Mouse (Mus musculus) heart, embryonic 15.5 days (tissue): ENCODE data around the gene Ppp2r2c. TPM values are rescaled to one million over a fixed set of nuclear protein-coding genes. Genes with fewer than 3 reads are reported as not detected.
"Not testable (repeated sequence)": the region's sequence is repeated elsewhere in the genome, so short reads cannot be mapped to it uniquely, and the experiment has no call there.

Source experiments
- ATAC-seq: fragments of 200-750 bp; cut with Nextera tagmentation; replicated peaks from 2 replicates; pipeline ENCODE4 v1.8.0; 2017; ENCODE audit warnings: low read depth, moderate TSS enrichment; ENCODE audit not compliant: insufficient number of reproducible peaks, insufficient read depth, low FRiP score
- H3K27ac ChIP-seq: fragments of 300-500 bp; sonication (generic); 2 replicates; pipeline ENCODE4 v1.5.1; 2015; ENCODE audit warnings: mild to moderate bottlenecking, inconsistent platforms
- H3K27me3 ChIP-seq: fragments of 300-500 bp; sonication (generic); 2 replicates; pipeline ENCODE4 v1.6.1; 2015; ENCODE audit warnings: inconsistent platforms
- H3K36me3 ChIP-seq: fragments of 300-500 bp; sonication (generic); 2 replicates; pipeline ENCODE4 v1.6.1; 2015; ENCODE audit warnings: mild to moderate bottlenecking, inconsistent platforms
- H3K4me1 ChIP-seq: fragments of 300-500 bp; sonication (generic); replicated peaks from 2 replicates; pipeline ENCODE4 v1.6.1; 2015; ENCODE audit warnings: inconsistent platforms
- H3K4me2 ChIP-seq: fragments of 300-500 bp; sonication (generic); 2 replicates; pipeline ENCODE4 v1.6.1; 2015; ENCODE audit warnings: inconsistent platforms, mild to moderate bottlenecking, moderate library complexity
- H3K4me3 ChIP-seq: fragments of 300-500 bp; sonication (generic); 2 replicates; pipeline ENCODE4 v1.5.1; 2015; ENCODE audit warnings: mild to moderate bottlenecking, inconsistent platforms
- H3K9ac ChIP-seq: fragments of 300-500 bp; sonication (generic); 2 replicates; pipeline ENCODE4 v1.6.1; 2015; ENCODE audit warnings: mild to moderate bottlenecking, inconsistent platforms
- H3K9me3 ChIP-seq: fragments of 300-500 bp; sonication (generic); replicated peaks from 2 replicates; pipeline ENCODE4 v1.6.1; 2016; ENCODE audit warnings: inconsistent platforms
- WGBS: fragments of 180-500 bp; shearing (Covaris S2); methylation state at CpG from one replicate; pipeline ENCODE4 v1.1.7; 2015; ENCODE audit warnings: mixed read lengths; 5-methylcytosine and 5-hydroxymethylcytosine counted together
- polyA plus RNA-seq: library from polyadenylated mRNA; unstranded; fragments of >200 nt; fragmentation: Nextera tagmentation; extraction: Ambion mirVana; gene quantifications from 2 replicates; pipeline ENCODE4 v1.2.1, GENCODE M21; 2015

Gene Ppp2r2c
- polyA plus RNA-seq, 1 experiment from 2014 or later, result 0.10 TPM

- Histone ChIP-seq H3K27ac (no peak overlapping the region), H3K4me3 (no peak overlapping the region), H3K9me3 (no peaks in the 10 kb centered on the region), H3K9ac (no peak overlapping the region), H3K4me2 (no peak overlapping the region), H3K4me1 (peaks cover 19% of the 10 kb centered on the region), H3K36me3 (no peaks in the 10 kb centered on the region), H3K27me3 (no peaks in the 10 kb centered on the region)
- WGBS, result 51% methylated on average over 7 of the region's 7 CpGs
- no peak for ATAC-seq
These were observed 68.2 kb downstream of the Ppp2r2c start for GRCm38 (mm10) chr5:36936548-36936947.

GRCm38 (mm10) chr5:36938021-36938420, 69.7 kb downstream of the Ppp2r2c start:
- 84% methylated on average over 5 of the region's 5 CpGs for WGBS

GRCm38 (mm10) chr5:36938991-36939390, 70.7 kb downstream of the Ppp2r2c start:
- WGBS, result 84% methylated on average over 2 of the region's 2 CpGs
- H3K9ac ChIP-seq, H3K9me3 ChIP-seq, H3K36me3 ChIP-seq, ATAC-seq, H3K27ac ChIP-seq, H3K4me3 ChIP-seq, H3K4me2 ChIP-seq, H3K27me3 ChIP-seq: not testable (repeated sequence)
- H3K4me1 ChIP-seq, result peaks cover 19% of the 10 kb centered on the region

More at GRCm38 (mm10) chr5:36938021-36938420, 69.7 kb downstream of the Ppp2r2c start:
- no peak overlapping the region for H3K4me2 ChIP-seq
- no peak overlapping the region for H3K9ac ChIP-seq
- no peaks in the 10 kb centered on the region for H3K9me3 ChIP-seq
- no peak for ATAC-seq
- peaks cover 19% of the 10 kb centered on the region for H3K4me1 ChIP-seq
- no peaks in the 10 kb centered on the region for H3K27me3 ChIP-seq
- H3K36me3 ChIP-seq, result no peaks in the 10 kb centered on the region
- H3K4me3 ChIP-seq, result no peak overlapping the region
- H3K27ac ChIP-seq, result no peak overlapping the region

DNA sequence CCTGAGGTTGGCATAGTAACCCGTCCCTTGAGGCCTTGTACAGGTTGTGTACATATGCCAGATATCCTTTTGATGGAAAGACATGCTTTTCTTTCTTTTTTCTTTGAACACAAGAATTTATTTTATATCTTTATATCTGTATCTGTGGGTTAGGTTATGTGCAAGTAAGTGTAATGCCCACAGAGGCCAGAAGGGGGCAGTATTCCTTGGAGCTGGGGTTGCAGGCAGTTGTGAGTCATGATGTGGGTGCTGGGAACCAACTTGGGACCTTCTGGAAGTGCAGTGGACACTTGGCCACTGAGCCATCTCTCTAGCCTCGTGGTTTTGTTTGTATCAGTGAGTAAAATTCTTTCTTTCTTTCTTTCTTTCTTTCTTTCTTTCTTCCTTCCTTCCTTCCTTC, 74.1 kb downstream of the Ppp2r2c start:
- H3K9ac ChIP-seq, result no peak overlapping the region
- no peak for ATAC-seq
- H3K4me2 ChIP-seq, result no peak overlapping the region
- H3K4me1 ChIP-seq, result no peaks in the 10 kb centered on the region
- WGBS, result 86% methylated on average over 2 of the region's 2 CpGs
- no peaks in the 10 kb centered on the region for H3K9me3 ChIP-seq
- H3K27ac ChIP-seq, result no peak overlapping the region
- H3K27me3 ChIP-seq, result peaks cover 2% of the 10 kb centered on the region; the same call in 1 of the 2 replicates
- no peak overlapping the region for H3K4me3 ChIP-seq
- no peaks in the 10 kb centered on the region for H3K36me3 ChIP-seq

GRCm38 (mm10) chr5:36944552-36944951, 76.2 kb downstream of the Ppp2r2c start:
- no peaks in the 10 kb centered on the region for H3K4me1 ChIP-seq
- H3K9me3 ChIP-seq, result no peaks in the 10 kb centered on the region
- no peak overlapping the region for H3K4me3 ChIP-seq
- H3K9ac ChIP-seq, result no peak overlapping the region
- no peaks in the 10 kb centered on the region for H3K36me3 ChIP-seq
- H3K4me2 ChIP-seq, result no peak overlapping the region
- WGBS, result 52% methylated on average over 5 of the region's 5 CpGs
- ATAC-seq, result no peak
- no peak overlapping the region for H3K27ac ChIP-seq
- H3K27me3 ChIP-seq, result peaks cover 9% of the 10 kb centered on the region; the same call in 1 of the 2 replicates

DNA sequence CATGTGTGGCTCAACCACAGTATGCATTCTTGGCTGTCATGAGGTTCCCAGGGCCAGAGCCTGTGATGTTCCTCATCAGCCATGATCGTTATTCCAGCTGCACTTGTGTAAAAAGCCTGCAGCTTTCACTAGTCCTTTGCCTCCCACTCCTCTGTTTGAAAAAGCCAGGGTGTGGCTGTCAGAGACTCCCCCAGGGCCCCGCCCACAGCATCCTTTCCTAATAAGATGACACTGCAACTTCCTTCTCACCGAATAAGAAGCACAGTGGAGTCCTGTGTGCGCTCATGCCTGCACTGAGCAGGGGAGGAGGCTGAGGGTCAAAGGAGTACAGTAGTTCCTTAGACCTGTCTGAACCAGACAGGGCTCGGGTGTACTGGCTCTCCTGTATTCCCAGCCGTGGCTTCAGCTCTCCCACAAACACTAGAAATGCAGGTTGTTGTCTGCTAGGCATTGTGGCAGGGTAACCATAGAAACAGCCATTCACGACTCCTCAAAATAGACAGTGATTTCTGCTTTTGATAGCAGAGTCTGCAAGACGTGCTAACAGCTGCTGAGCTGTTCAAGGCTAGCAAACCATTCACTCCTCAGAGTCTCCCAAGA, 76.9 kb downstream of the Ppp2r2c start:
- WGBS, result 40% methylated on average over 8 of the region's 8 CpGs
- no peak overlapping the region for H3K4me2 ChIP-seq

DNA sequence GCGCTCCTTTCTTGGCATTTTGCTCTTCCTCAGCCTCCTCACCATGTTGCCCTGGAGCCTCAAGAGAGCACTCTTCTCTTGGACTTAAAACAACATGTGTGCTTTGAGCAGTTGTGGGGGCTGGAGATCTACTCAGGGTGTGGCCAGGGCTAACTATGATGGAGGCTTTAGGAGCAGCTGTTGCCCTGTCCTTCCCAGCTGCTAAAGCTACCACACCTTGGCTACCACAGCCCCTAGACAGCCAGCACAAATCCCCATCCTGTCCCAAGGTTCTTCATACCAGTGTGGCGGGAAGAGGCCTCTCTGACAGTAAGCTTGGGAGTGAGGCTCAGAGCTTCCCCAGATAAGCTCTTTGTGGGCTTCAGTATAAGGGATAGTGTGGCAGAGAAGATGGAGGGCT, 77.4 kb downstream of the Ppp2r2c start:
- H3K4me1 ChIP-seq, result no peaks in the 10 kb centered on the region
- no peaks in the 10 kb centered on the region for H3K9me3 ChIP-seq
- H3K4me3 ChIP-seq, result no peak overlapping the region
- no peak overlapping the region for H3K9ac ChIP-seq
- no peak overlapping the region for H3K4me2 ChIP-seq
- no peak for ATAC-seq
- 72% methylated on average over 2 of the region's 2 CpGs for WGBS
- H3K27me3 ChIP-seq, result peaks cover 10% of the 10 kb centered on the region; the same call in 1 of the 2 replicates
- no peak overlapping the region for H3K27ac ChIP-seq
- no peaks in the 10 kb centered on the region for H3K36me3 ChIP-seq

More for the DNA sequence above, 76.9 kb downstream of the Ppp2r2c start:
- H3K27me3 ChIP-seq, result peaks cover 10% of the 10 kb centered on the region; the same call in 1 of the 2 replicates
- H3K4me3 ChIP-seq, result no peak overlapping the region
- ATAC-seq, result no peak
- no peak overlapping the region for H3K9ac ChIP-seq
- H3K36me3 ChIP-seq, result no peaks in the 10 kb centered on the region
- no peaks in the 10 kb centered on the region for H3K4me1 ChIP-seq
- no peaks in the 10 kb centered on the region for H3K9me3 ChIP-seq
- no peak overlapping the region for H3K27ac ChIP-seq

- H3K9me3 ChIP-seq, result no peaks in the 10 kb centered on the region
- no peaks in the 10 kb centered on the region for H3K4me1 ChIP-seq
- H3K27ac ChIP-seq, result no peak overlapping the region
- no peak overlapping the region for H3K4me3 ChIP-seq
- no peak overlapping the region for H3K4me2 ChIP-seq
- peaks cover 10% of the 10 kb centered on the region; the same call in 1 of the 2 replicates for H3K27me3 ChIP-seq
- H3K36me3 ChIP-seq, result no peaks in the 10 kb centered on the region
- WGBS, result 13% methylated on average over 5 of the region's 5 CpGs
- no peak overlapping the region for H3K9ac ChIP-seq
- ATAC-seq, result no peak
These were observed 78.1 kb downstream of the Ppp2r2c start for GRCm38 (mm10) chr5:36946445-36946844.

- Histone ChIP-seq H3K36me3 (no peaks in the 10 kb centered on the region), H3K9ac (no peak overlapping the region), H3K27me3 (peaks cover 19% of the 10 kb centered on the region; the same call in 1 of the 2 replicates), H3K27ac (no peak overlapping the region), H3K9me3 (no peaks in the 10 kb centered on the region), H3K4me1 (no peaks in the 10 kb centered on the region), H3K4me3 (no peak overlapping the region), H3K4me2 (no peak overlapping the region)
- whole genome bisulfite sequencing, result 7% methylated on average over 3 of the region's 3 CpGs
- ATAC-seq, result no peak
These were observed 80.5 kb downstream of the Ppp2r2c start for GRCm38 (mm10) chr5:36948831-36949230.

- WGBS, result 44% methylated on average over 2 of the region's 2 CpGs
- Histone ChIP-seq H3K4me1 (no peaks in the 10 kb centered on the region), H3K4me2 (no peak overlapping the region), H3K36me3 (no peaks in the 10 kb centered on the region), H3K9ac (no peak overlapping the region), H3K27me3 (peaks cover 19% of the 10 kb centered on the region; the same call in 1 of the 2 replicates), H3K27ac (no peak overlapping the region), H3K4me3 (no peak overlapping the region), H3K9me3 (no peaks in the 10 kb centered on the region)
- no peak for ATAC-seq
These were observed 82.6 kb downstream of the Ppp2r2c start for GRCm38 (mm10) chr5:36950871-36951270.

- peaks cover 17% of the 10 kb centered on the region; the same call in 1 of the 2 replicates for H3K27me3 ChIP-seq
- no peak overlapping the region for H3K9ac ChIP-seq
- no peak overlapping the region for H3K27ac ChIP-seq
- no peaks in the 10 kb centered on the region for H3K36me3 ChIP-seq
- H3K4me3 ChIP-seq, result no peak overlapping the region
- H3K4me2 ChIP-seq, result no peak overlapping the region
- ATAC-seq, result no peak
- no peaks in the 10 kb centered on the region for H3K9me3 ChIP-seq
- WGBS, result 84% methylated on average over 15 of the region's 15 CpGs
- H3K4me1 ChIP-seq, result no peaks in the 10 kb centered on the region
These were observed 84.0 kb downstream of the Ppp2r2c start for GRCm38 (mm10) chr5:36952311-36952710.

- no peak for ATAC-seq
- no peak overlapping the region for H3K9ac ChIP-seq
- no peak overlapping the region for H3K27ac ChIP-seq
- no peak overlapping the region for H3K4me2 ChIP-seq
- 0 out of 2 replicates have a peak, but pooled peaks cover 2% of the 10 kb centered on the region for H3K4me1 ChIP-seq
- 0 out of 2 replicates have a peak, but pooled peaks cover 8% of the 10 kb centered on the region for H3K27me3 ChIP-seq
- no peak overlapping the region for H3K4me3 ChIP-seq
- no peaks in the 10 kb centered on the region for H3K36me3 ChIP-seq
- H3K9me3 ChIP-seq, result no peaks in the 10 kb centered on the region
- 14% methylated on average over 4 of the region's 4 CpGs for WGBS
These were observed 87.1 kb downstream of the Ppp2r2c start for GRCm38 (mm10) chr5:36955366-36955765.
